Mouse (Mus musculus): ENCODE measurements around the gene Srgap1. TPM values are rescaled to one million over a fixed set of nuclear protein-coding genes. Genes with fewer than 3 reads are reported as not detected.

Gene Srgap1
- polyA plus RNA-seq, 1 experiment from 2014 or later: 9.3 TPM

DNA sequence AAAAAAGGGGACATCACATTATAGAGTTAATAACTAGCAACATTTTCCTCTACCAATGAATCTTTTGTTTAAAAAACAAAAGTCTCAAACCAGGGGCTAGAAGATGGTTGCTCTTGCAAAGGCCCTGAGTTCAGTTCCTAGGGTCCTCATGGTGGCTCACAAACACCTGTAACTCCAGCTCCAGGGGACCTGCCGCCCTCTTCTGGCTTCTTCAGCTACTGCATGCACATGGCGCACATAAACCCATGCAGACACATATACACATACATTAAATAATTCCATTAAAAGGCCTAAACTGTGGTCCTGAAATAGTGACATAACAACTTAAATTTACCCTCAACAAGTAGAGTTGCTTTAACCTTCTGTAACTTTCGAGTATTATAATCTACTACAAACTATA is 178.9 kb downstream of the Srgap1 start:
- no peak overlapping the region for H3K4me2 ChIP-seq (ENCODE audit: low read length)
- ATAC-seq (ENCODE audit: insufficient number of reproducible peaks, insufficient read depth, low FRiP score, low read depth): no peak
- peaks cover 6% of the 10 kb centered on the region; the same call in 1 of the 2 replicates for H3K9me3 ChIP-seq (ENCODE audit: control insufficient read depth, low read length)
- no peaks in the 10 kb centered on the region for H3K27me3 ChIP-seq (ENCODE audit: control insufficient read depth, insufficient read depth, low read length)
- WGBS: 95% methylated on average over 3 of the region's 3 CpGs
- no peak overlapping the region for H3K4me3 ChIP-seq (ENCODE audit: control insufficient read depth in 1 of 2, insufficient read depth in 1 of 2, low read depth in 1 of 2, low read length in 2 of 2)
- no peak overlapping the region for H3K9ac ChIP-seq (ENCODE audit: low read length)
- H3K36me3 ChIP-seq (ENCODE audit: control insufficient read depth, insufficient read depth, low read length): peaks cover 17% of the 10 kb centered on the region
- peaks cover 5 to 6% of the 10 kb centered on the region in 2 experiments; a peak in 2 of 4 replicates for H3K4me1 ChIP-seq (ENCODE audit: control insufficient read depth in 2 of 2, insufficient read depth in 2 of 2, low read length in 2 of 2)
- no peak overlapping the region for H3K27ac ChIP-seq (replicated peaks in 1 of 2; ENCODE audit: control insufficient read depth in 1 of 2, insufficient read depth in 1 of 2, low read depth in 2 of 2, low read length in 2 of 2)

GRCm38 (mm10) chr10:121865503-121866239 is 181.4 kb downstream of the Srgap1 start:
- Histone ChIP-seq H3K9ac (ENCODE audit: low read length) (peak overlapping the region; percentile 30; the same call in 1 of the 2 replicates), H3K27me3 (ENCODE audit: control insufficient read depth, insufficient read depth, low read length) (no peaks in the 10 kb centered on the region), H3K4me1 (ENCODE audit: control insufficient read depth in 2 of 2, insufficient read depth in 2 of 2, low read length in 2 of 2) (peaks cover 6 to 8% of the 10 kb centered on the region in 2 experiments), H3K27ac (replicated peaks in 1 of 2; ENCODE audit: control insufficient read depth in 1 of 2, insufficient read depth in 1 of 2, low read depth in 2 of 2, low read length in 2 of 2) (peak overlapping the region; percentile 28 to 29; a peak in 1 of 4 replicates), H3K9me3 (ENCODE audit: control insufficient read depth, low read length) (peaks cover 6% of the 10 kb centered on the region; the same call in 1 of the 2 replicates), H3K36me3 (ENCODE audit: control insufficient read depth, insufficient read depth, low read length) (peaks cover 17% of the 10 kb centered on the region), H3K4me2 (ENCODE audit: low read length) (no peak overlapping the region), H3K4me3 (ENCODE audit: control insufficient read depth in 1 of 2, insufficient read depth in 1 of 2, low read depth in 1 of 2, low read length in 2 of 2) (no peak overlapping the region)
- 55% methylated on average over 18 of the region's 18 CpGs for WGBS
- no peak for ATAC-seq (ENCODE audit: insufficient number of reproducible peaks, insufficient read depth, low FRiP score, low read depth)

DNA sequence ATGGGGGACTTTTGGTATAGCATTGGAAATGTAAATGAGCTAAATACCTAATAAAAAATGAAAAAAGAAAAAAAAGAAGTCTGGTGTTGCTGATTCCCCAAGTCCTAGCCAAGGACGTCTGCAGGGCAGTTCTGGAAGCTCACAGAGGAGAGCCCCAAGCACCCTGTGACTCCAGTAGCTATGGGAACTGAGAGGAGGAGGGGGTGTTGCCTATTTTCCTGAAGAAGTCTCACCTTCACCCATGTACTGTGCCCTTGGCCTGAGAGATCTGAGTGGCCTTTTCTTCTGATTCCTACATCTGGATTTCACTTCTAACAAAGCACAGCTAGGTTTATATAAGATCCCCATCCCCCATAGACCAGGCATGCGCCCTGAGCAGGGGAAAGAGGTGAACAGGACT is 186.2 kb downstream of the Srgap1 start:
- Histone ChIP-seq H3K4me2 (ENCODE audit: low read length) (no peak overlapping the region), H3K27ac (replicated peaks in 1 of 2; ENCODE audit: control insufficient read depth in 1 of 2, insufficient read depth in 1 of 2, low read depth in 2 of 2, low read length in 2 of 2) (no peak overlapping the region), H3K9me3 (ENCODE audit: control insufficient read depth, low read length) (peaks cover under 1% of the 10 kb centered on the region; the same call in 1 of the 2 replicates), H3K36me3 (ENCODE audit: control insufficient read depth, insufficient read depth, low read length) (no peaks in the 10 kb centered on the region), H3K4me3 (ENCODE audit: control insufficient read depth in 1 of 2, insufficient read depth in 1 of 2, low read depth in 1 of 2, low read length in 2 of 2) (no peak overlapping the region), H3K27me3 (ENCODE audit: control insufficient read depth, insufficient read depth, low read length) (no peaks in the 10 kb centered on the region), H3K9ac (ENCODE audit: low read length) (no peak overlapping the region), H3K4me1 (ENCODE audit: control insufficient read depth in 2 of 2, insufficient read depth in 2 of 2, low read length in 2 of 2) (peaks cover 6 to 8% of the 10 kb centered on the region in 2 experiments)
- ATAC-seq (ENCODE audit: insufficient number of reproducible peaks, insufficient read depth, low FRiP score, low read depth): no peak
- 53% methylated on average over 2 of the region's 2 CpGs for WGBS

GRCm38 (mm10) chr10:121859803-121860571 is 187.1 kb downstream of the Srgap1 start:
- H3K4me3 ChIP-seq (ENCODE audit: control insufficient read depth in 1 of 2, insufficient read depth in 1 of 2, low read depth in 1 of 2, low read length in 2 of 2): no peak overlapping the region
- H3K36me3 ChIP-seq (ENCODE audit: control insufficient read depth, insufficient read depth, low read length): no peaks in the 10 kb centered on the region
- no peak for ATAC-seq (ENCODE audit: insufficient number of reproducible peaks, insufficient read depth, low FRiP score, low read depth)
- no peak overlapping the region for H3K27ac ChIP-seq (replicated peaks in 1 of 2; ENCODE audit: control insufficient read depth in 1 of 2, insufficient read depth in 1 of 2, low read depth in 2 of 2, low read length in 2 of 2)
- peaks cover 3% of the 10 kb centered on the region; the same call in 1 of the 2 replicates for H3K9me3 ChIP-seq (ENCODE audit: control insufficient read depth, low read length)
- 81% methylated on average over 10 of the region's 10 CpGs for WGBS
- H3K4me2 ChIP-seq (ENCODE audit: low read length): no peak overlapping the region
- H3K27me3 ChIP-seq (ENCODE audit: control insufficient read depth, insufficient read depth, low read length): no peaks in the 10 kb centered on the region
- H3K4me1 ChIP-seq (ENCODE audit: control insufficient read depth in 2 of 2, insufficient read depth in 2 of 2, low read length in 2 of 2): peaks cover 6% of the 10 kb centered on the region in 2 experiments
- no peak overlapping the region for H3K9ac ChIP-seq (ENCODE audit: low read length)

- Histone ChIP-seq H3K27me3 (ENCODE audit: control insufficient read depth, insufficient read depth, low read length) (no peaks in the 10 kb centered on the region), H3K36me3 (ENCODE audit: control insufficient read depth, insufficient read depth, low read length) (no peaks in the 10 kb centered on the region), H3K9ac (ENCODE audit: low read length) (no peak overlapping the region), H3K4me1 (ENCODE audit: control insufficient read depth in 2 of 2, insufficient read depth in 2 of 2, low read length in 2 of 2) (peaks cover 6% of the 10 kb centered on the region in 2 experiments), H3K9me3 (ENCODE audit: control insufficient read depth, low read length) (peaks cover 3% of the 10 kb centered on the region; the same call in 1 of the 2 replicates), H3K4me3 (ENCODE audit: control insufficient read depth in 1 of 2, insufficient read depth in 1 of 2, low read depth in 1 of 2, low read length in 2 of 2) (no peak overlapping the region), H3K27ac (replicated peaks in 1 of 2; ENCODE audit: control insufficient read depth in 1 of 2, insufficient read depth in 1 of 2, low read depth in 2 of 2, low read length in 2 of 2) (no peak overlapping the region), H3K4me2 (ENCODE audit: low read length) (no peak overlapping the region)
- 89% methylated on average over 2 of the region's 2 CpGs for WGBS
- no peak for ATAC-seq (ENCODE audit: insufficient number of reproducible peaks, insufficient read depth, low FRiP score, low read depth)
Measured at GRCm38 (mm10) chr10:121858911-121859310, 188.2 kb downstream of the Srgap1 start.

DNA sequence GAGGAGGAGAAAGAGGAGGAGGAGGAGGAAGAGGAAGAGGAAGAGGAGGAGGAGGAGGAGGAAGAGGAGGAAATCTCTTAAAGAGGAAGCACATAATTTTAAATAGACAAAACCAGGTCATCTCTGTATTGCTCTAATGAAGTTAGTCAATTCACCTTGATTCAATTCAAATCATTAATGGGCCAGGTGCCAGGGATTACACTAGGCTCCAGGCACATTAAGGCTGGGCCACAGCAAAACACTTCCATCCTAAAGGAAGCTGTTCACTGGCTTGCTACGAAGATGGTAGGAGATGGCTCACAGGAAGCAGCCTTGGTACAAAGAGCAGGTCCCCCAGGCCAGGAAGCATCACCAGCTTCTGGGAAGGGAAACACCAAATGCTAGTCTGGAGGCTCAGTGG is 189.0 kb downstream of the Srgap1 start:
- WGBS: 68% methylated on average over 1 of the region's 1 CpGs
- H3K27ac ChIP-seq (replicated peaks in 1 of 2; ENCODE audit: control insufficient read depth in 1 of 2, insufficient read depth in 1 of 2, low read depth in 2 of 2, low read length in 2 of 2): no peak overlapping the region
- no peak overlapping the region for H3K4me2 ChIP-seq (ENCODE audit: low read length)
- peaks cover 3% of the 10 kb centered on the region; the same call in 1 of the 2 replicates for H3K9me3 ChIP-seq (ENCODE audit: control insufficient read depth, low read length)
- no peak for ATAC-seq (ENCODE audit: insufficient number of reproducible peaks, insufficient read depth, low FRiP score, low read depth)
- no peaks in the 10 kb centered on the region for H3K27me3 ChIP-seq (ENCODE audit: control insufficient read depth, insufficient read depth, low read length)
- H3K9ac ChIP-seq (ENCODE audit: low read length): no peak overlapping the region
- peaks cover 6% of the 10 kb centered on the region in 2 experiments for H3K4me1 ChIP-seq (ENCODE audit: control insufficient read depth in 2 of 2, insufficient read depth in 2 of 2, low read length in 2 of 2)
- H3K36me3 ChIP-seq (ENCODE audit: control insufficient read depth, insufficient read depth, low read length): no peaks in the 10 kb centered on the region
- H3K4me3 ChIP-seq (ENCODE audit: control insufficient read depth in 1 of 2, insufficient read depth in 1 of 2, low read depth in 1 of 2, low read length in 2 of 2): no peak overlapping the region

- H3K4me3 ChIP-seq (ENCODE audit: control insufficient read depth in 1 of 2, insufficient read depth in 1 of 2, low read depth in 1 of 2, low read length in 2 of 2): no peak overlapping the region
- H3K27me3 ChIP-seq (ENCODE audit: control insufficient read depth, insufficient read depth, low read length): no peaks in the 10 kb centered on the region
- no peaks in the 10 kb centered on the region; the same call in 1 of the 2 replicates for H3K36me3 ChIP-seq (ENCODE audit: control insufficient read depth, insufficient read depth, low read length)
- H3K4me1 ChIP-seq (ENCODE audit: control insufficient read depth in 2 of 2, insufficient read depth in 2 of 2, low read length in 2 of 2): peaks cover 0 to under 1% of the 10 kb centered on the region in 2 experiments; a peak in 2 of 4 replicates
- no peak overlapping the region for H3K27ac ChIP-seq (replicated peaks in 1 of 2; ENCODE audit: control insufficient read depth in 1 of 2, insufficient read depth in 1 of 2, low read depth in 2 of 2, low read length in 2 of 2)
- WGBS: 70% methylated on average over 7 of the region's 7 CpGs
- peaks cover 3% of the 10 kb centered on the region; the same call in 1 of the 2 replicates for H3K9me3 ChIP-seq (ENCODE audit: control insufficient read depth, low read length)
- no peak overlapping the region for H3K9ac ChIP-seq (ENCODE audit: low read length)
- no peak overlapping the region for H3K4me2 ChIP-seq (ENCODE audit: low read length)
- no peak for ATAC-seq (ENCODE audit: insufficient number of reproducible peaks, insufficient read depth, low FRiP score, low read depth)
Measured at GRCm38 (mm10) chr10:121855863-121856446, 191.2 kb downstream of the Srgap1 start.

Data from heart, embryonic 14.5 days (tissue).